Mouse (Mus musculus) heart, embryonic 16.5 days (tissue): ENCODE results near the gene Mgll. TPM values are rescaled to one million over a fixed set of nuclear protein-coding genes. Genes with fewer than 3 reads are reported as not detected.

ENCODE experiments used
- ATAC-seq: fragments of 200-750 bp; cut with Nextera tagmentation; replicated peaks from 2 replicates; pipeline ENCODE4 v1.8.0; 2017; ENCODE audit warnings: moderate number of reproducible peaks; ENCODE audit not compliant: insufficient read depth, low FRiP score; ENCODE audit errors: extremely low read depth
- H3K27ac ChIP-seq: fragments of 300-500 bp; sonication (generic); 2 replicates; pipeline ENCODE4 v1.5.1; 2014; ENCODE audit warnings: mild to moderate bottlenecking, low read length, control low read depth, moderate library complexity
- H3K27me3 ChIP-seq: fragments of 300-500 bp; sonication (generic); 2 replicates; pipeline ENCODE4 v1.6.1; 2014; ENCODE audit warnings: low read length, mixed read lengths; ENCODE audit not compliant: control insufficient read depth, insufficient read depth
- H3K36me3 ChIP-seq: fragments of 300-500 bp; sonication (generic); 2 replicates; pipeline ENCODE4 v1.6.1; 2014; ENCODE audit not compliant: control insufficient read depth, insufficient read depth
- H3K4me1 ChIP-seq: fragments of 300-500 bp; sonication (generic); 2 replicates; pipeline ENCODE4 v1.6.1; 2014; ENCODE audit warnings: low read length, mixed read lengths; ENCODE audit not compliant: control insufficient read depth, insufficient read depth
- H3K4me2 ChIP-seq: fragments of 300-500 bp; sonication (generic); 2 replicates; pipeline ENCODE4 v1.6.1; 2014; ENCODE audit warnings: low read depth, mild to moderate bottlenecking, control low read depth, low read length
- H3K4me3 ChIP-seq: fragments of 300-500 bp; sonication (generic); 2 replicates; pipeline ENCODE4 v1.5.1; 2014; ENCODE audit warnings: mild to moderate bottlenecking, control low read depth, low read length
- H3K9ac ChIP-seq: fragments of 300-500 bp; sonication (generic); 2 replicates; pipeline ENCODE4 v1.6.1; 2014; ENCODE audit warnings: low read length, control low read depth
- H3K9me3 ChIP-seq: fragments of 300-500 bp; sonication (generic); replicated peaks from 2 replicates; pipeline ENCODE4 v1.6.1; 2016; ENCODE audit warnings: low read length; ENCODE audit not compliant: control insufficient read depth
- WGBS: fragments of 180-500 bp; shearing (Covaris S2); extraction: QIAGEN DNeasy Blood & Tissue Kit; methylation state at CpG from one replicate; pipeline ENCODE4 v1.1.7; 2014; 5-methylcytosine and 5-hydroxymethylcytosine counted together
- polyA plus RNA-seq: library from polyadenylated mRNA; unstranded; fragments of >200 nt; fragmentation: Nextera tagmentation; extraction: Ambion mirVana; gene quantifications from 2 replicates; pipeline ENCODE4 v1.2.1, GENCODE M21; 2015

The Mgll gene
- polyA plus RNA-seq, 1 experiment from 2014 or later, result 54.0 TPM

DNA sequence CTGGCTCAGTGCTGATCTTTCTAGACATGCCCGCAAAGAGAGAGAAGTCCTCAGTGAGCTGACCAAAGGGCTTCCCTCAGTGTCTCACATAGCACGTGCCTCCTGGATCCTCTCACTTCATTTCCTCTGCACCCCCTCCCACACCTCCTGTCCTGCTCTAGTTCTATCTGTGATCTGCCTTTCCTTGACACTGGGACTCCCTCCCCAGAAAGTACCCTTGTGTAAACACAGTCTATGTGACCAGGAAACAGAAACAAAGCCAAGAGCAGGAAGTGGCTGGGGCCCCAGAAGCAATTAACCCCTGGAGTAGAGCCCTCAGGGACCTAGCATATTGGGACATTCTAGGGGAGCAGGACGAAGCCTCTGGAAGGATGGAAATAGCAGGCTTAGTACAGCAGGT lies 96.6 kb downstream of the Mgll start:
- H3K4me2 ChIP-seq, result no peak overlapping the region
- no peak overlapping the region for H3K4me3 ChIP-seq
- 0 out of 2 replicates have a peak, but pooled peaks cover 2% of the 10 kb centered on the region for H3K9me3 ChIP-seq
- ATAC-seq, result 0 out of 2 replicates have a peak, but pooled peaks have one; percentile 35
- H3K36me3 ChIP-seq, result no peaks in the 10 kb centered on the region
- H3K4me1 ChIP-seq, result peaks cover 9% of the 10 kb centered on the region; the same call in 1 of the 2 replicates
- 22% methylated on average over 3 of the region's 3 CpGs for WGBS
- no peaks in the 10 kb centered on the region for H3K27me3 ChIP-seq
- no peak overlapping the region for H3K9ac ChIP-seq
- H3K27ac ChIP-seq, result no peak overlapping the region

DNA sequence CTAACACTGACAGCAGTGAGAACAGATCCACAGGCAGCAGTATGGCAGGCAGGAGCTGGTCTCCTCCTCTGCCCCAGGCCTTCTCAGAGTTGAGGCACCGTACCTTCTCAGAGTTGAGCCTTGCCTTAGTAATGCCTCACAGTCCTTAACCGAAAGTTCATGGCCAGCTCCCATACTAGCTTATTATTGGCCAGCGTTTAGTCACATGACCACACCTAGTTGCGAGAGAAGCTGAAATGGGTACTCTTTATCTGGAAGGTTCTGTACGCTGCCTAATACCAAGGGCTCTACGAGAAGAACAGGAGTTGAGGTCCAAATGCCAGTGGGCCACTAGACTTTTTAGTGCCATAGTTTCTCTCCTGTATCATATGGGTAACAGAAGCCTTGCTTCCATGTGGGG lies 97.1 kb downstream of the Mgll start:
- Histone ChIP-seq H3K4me2 (no peak overlapping the region), H3K4me1 (peaks cover 9% of the 10 kb centered on the region; the same call in 1 of the 2 replicates), H3K9ac (no peak overlapping the region), H3K27ac (no peak overlapping the region), H3K27me3 (no peaks in the 10 kb centered on the region), H3K9me3 (0 out of 2 replicates have a peak, but pooled peaks cover 2% of the 10 kb centered on the region), H3K36me3 (no peaks in the 10 kb centered on the region), H3K4me3 (no peak overlapping the region)
- 0 out of 2 replicates have a peak, but pooled peaks have one; percentile 9 for ATAC-seq
- WGBS, result 91% methylated on average over 6 of the region's 6 CpGs

DNA sequence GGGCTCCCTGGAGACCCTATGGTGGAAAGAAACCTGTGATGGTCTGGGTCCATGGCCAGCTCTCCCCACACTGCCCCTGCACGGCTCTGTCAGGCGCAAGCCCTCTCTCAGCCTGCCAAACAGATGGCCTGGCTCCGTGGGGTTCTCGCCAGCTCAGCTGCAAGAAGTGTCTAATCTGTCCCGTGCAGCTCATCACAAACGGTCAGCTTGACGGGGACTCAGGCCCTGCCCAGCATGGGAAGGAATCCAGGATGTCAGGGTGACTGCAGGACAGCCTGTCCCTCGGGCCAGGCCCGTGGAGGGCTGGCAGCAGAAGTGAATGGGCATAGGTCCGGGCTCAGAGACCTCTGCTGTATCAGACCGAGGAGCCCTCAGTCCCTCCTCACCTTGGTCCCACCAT lies 97.7 kb downstream of the Mgll start:
- Histone ChIP-seq H3K27me3 (no peaks in the 10 kb centered on the region), H3K9me3 (0 out of 2 replicates have a peak, but pooled peaks cover 2% of the 10 kb centered on the region), H3K4me1 (peaks cover 14% of the 10 kb centered on the region; the same call in 1 of the 2 replicates), H3K27ac (no peak overlapping the region), H3K36me3 (no peaks in the 10 kb centered on the region), H3K4me2 (no peak overlapping the region), H3K4me3 (no peak overlapping the region), H3K9ac (no peak overlapping the region)
- WGBS, result 55% methylated on average over 11 of the region's 11 CpGs
- ATAC-seq, result 0 out of 2 replicates have a peak, but pooled peaks have one; percentile 39

DNA sequence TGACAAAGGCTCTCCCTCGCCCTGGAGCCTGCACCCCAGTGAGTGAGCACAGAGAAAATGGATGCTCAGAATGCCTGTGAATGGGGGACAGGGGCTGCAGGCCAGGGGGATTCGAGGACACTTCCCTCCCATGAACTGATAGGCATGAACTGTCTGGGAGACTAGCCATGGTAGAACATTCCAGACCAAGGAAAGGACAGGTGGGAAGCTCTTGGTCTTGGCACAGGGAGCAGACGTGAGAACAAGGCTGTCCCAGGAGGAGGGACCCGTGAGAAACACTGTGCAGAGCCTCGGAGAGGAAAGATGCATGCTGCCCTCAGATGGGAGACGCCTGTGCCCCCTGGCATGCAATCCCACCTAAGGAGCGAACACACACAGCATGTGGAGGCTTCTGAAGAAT lies 100.0 kb downstream of the Mgll start:
- H3K9me3 ChIP-seq, result 0 out of 2 replicates have a peak, but pooled peaks cover 2% of the 10 kb centered on the region
- 59% methylated on average over 7 of the region's 7 CpGs for WGBS
- no peaks in the 10 kb centered on the region for H3K27me3 ChIP-seq
- H3K27ac ChIP-seq, result no peak overlapping the region
- H3K4me1 ChIP-seq, result peaks cover 21% of the 10 kb centered on the region
- no peak overlapping the region for H3K4me3 ChIP-seq
- no peaks in the 10 kb centered on the region for H3K36me3 ChIP-seq
- H3K4me2 ChIP-seq, result no peak overlapping the region
- ATAC-seq, result no peak
- no peak overlapping the region for H3K9ac ChIP-seq

DNA sequence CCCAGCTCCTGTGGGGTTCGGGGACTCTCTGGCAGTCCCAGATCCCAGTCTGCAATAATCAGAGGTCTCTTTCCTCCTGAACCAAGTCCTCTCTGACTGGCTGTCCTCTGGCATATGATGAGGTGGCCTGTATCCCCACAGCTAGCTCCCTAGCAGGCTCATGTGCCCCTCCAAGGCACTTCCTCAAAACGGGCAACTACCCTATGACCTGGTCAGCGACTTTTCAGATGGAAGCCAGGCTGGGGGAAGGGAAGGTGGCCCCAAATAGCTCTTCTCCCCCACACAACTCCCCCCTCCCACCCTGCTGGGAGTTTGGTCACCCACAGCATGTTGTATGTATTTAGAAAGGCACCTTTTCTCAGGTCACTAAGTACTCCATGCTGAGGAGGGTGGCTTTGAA lies 101.9 kb downstream of the Mgll start:
- Histone ChIP-seq H3K36me3 (no peaks in the 10 kb centered on the region), H3K4me3 (no peak overlapping the region), H3K4me1 (peaks cover 15% of the 10 kb centered on the region), H3K9ac (no peak overlapping the region), H3K27ac (no peak overlapping the region), H3K27me3 (no peaks in the 10 kb centered on the region), H3K4me2 (no peak overlapping the region), H3K9me3 (no peaks in the 10 kb centered on the region)
- 55% methylated on average over 3 of the region's 3 CpGs for WGBS
- no peak for ATAC-seq

DNA sequence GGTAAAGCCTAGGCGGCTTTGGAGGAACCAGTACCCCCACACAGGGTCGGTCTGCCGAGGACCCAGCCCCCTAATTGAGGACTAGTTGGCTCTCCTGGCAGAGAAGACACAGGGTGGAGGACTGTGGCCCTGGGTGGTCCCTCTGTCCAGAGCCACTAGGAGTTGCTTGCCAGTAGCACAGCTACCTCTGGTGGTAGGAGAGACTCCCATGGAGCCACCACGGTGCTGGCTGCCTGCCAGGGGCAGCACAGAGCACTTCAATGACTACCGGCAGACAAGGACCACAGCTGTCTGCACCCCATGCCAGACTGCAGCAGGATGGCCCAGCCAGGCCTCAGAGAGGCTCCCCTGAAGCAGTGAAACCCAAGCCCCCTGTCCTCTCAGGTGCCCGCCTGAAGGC lies 102.3 kb downstream of the Mgll start:
- WGBS, result 28% methylated on average over 6 of the region's 6 CpGs
- Histone ChIP-seq H3K9me3 (no peaks in the 10 kb centered on the region), H3K4me2 (no peak overlapping the region), H3K4me3 (no peak overlapping the region), H3K4me1 (peaks cover 15% of the 10 kb centered on the region), H3K36me3 (no peaks in the 10 kb centered on the region), H3K27ac (no peak overlapping the region), H3K27me3 (no peaks in the 10 kb centered on the region), H3K9ac (no peak overlapping the region)
- ATAC-seq, result peak; percentile 63

DNA sequence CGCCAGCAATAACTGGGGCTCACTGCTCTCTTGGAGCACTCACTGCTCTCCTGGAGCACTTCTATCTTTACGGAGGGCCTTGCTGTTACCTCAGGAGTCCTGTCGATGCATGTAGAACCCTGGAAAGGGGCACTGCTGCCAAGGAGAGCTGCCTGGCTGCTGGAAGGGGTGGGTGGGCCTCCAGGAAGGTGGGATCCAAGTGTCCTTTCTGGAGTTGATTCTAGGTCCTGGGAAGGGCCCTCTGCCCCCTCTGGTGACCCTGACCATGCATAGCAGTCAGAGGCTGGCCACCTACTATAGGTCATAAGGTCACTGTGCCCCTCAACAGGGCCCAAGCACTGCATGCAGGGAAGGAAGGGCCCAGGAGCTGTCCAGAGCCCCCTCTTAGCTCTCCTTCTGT lies 102.8 kb downstream of the Mgll start:
- Histone ChIP-seq H3K27me3 (no peaks in the 10 kb centered on the region), H3K4me3 (no peak overlapping the region), H3K9ac (peak overlapping the region; percentile 9; the same call in 1 of the 2 replicates), H3K27ac (no peak overlapping the region), H3K4me2 (no peak overlapping the region), H3K4me1 (peaks cover 15% of the 10 kb centered on the region), H3K36me3 (no peaks in the 10 kb centered on the region), H3K9me3 (no peaks in the 10 kb centered on the region)
- WGBS, result 41% methylated on average over 3 of the region's 3 CpGs
- no peak for ATAC-seq

DNA sequence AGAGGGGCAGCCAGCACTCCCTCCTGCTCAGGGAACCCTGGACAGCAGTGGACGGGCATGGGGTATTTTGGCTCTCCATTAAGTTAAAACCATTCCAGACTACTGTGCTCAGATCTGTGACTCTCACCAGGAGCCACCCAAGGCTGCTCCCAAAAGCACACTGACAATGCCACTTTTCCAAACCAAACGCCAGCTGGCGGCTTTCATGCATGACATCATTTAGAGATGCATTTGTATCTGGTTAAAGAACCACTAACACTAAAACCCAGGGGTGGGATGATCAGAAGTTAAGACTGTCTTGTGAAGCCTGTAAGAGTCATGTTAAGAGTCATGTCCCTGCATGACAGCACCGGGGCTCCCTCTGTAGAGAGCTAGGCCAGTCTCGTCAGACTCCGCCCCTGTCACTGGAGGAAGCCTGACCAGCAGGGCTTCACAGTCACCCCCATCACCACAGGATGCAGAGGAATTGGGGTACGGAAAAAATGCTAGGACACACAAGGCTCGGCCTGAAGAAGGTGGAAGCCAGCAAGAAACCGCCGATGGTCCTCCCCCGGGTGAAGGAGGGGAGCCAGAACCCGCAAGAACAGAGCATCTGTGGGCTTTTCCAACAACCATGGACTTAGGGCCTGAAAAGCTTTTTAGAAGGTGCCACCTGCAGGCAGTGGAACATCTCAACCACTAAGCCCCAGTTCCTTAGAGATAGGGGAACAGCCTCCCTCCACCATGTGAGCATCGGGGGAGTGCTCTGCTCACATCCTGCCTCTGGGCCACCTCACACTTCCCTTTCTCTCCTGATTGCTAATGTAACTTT lies 103.4 kb downstream of the Mgll start:
- Histone ChIP-seq H3K9ac (peak overlapping the region; percentile 9; the same call in 1 of the 2 replicates), H3K9me3 (no peaks in the 10 kb centered on the region), H3K36me3 (no peaks in the 10 kb centered on the region), H3K27ac (no peak overlapping the region), H3K4me2 (no peak overlapping the region), H3K4me1 (peaks cover 12% of the 10 kb centered on the region), H3K27me3 (no peaks in the 10 kb centered on the region), H3K4me3 (no peak overlapping the region)
- 61% methylated on average over 13 of the region's 13 CpGs for WGBS
- ATAC-seq, result no peak

DNA sequence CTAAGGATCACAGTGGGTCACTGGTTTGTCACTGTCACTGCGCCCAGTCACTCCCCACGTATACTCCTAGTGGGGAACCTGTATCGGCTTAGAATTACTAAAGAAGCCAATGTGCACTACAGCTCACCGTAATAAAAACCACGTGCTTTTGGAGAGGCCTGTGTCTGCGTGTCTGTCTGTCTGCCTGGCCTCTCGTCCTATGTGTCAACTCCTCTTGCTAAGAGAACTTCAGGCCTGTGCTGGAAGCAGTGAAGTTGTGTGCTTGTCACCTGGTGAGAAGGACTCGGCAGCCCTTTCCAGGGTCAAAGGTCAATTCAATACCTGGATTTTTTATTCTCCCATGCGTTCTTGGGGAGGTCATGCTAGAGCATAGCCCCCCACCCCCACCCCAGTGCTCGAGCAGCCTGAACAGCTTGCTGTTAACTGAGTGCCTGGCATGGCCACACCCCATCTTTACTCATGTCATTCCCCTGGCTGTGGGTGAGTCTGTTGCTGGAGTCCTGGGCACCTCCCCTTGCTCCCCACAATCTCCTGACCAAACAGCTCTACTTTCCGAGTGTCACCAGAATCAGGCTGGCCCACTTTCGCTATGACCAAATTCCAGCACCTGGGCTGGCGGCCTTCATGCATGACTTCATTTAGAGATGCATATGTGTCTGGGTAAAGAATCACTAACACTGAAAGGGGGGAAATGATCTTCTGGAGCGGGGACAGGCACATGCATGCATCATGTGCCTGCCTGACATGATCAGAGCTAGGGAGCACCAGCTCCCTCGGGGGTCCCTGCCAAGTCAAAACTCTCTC lies 104.2 kb downstream of the Mgll start:
- Histone ChIP-seq H3K9ac (no peak overlapping the region), H3K4me3 (no peak overlapping the region), H3K4me2 (no peak overlapping the region), H3K4me1 (peaks cover 18% of the 10 kb centered on the region), H3K9me3 (no peaks in the 10 kb centered on the region), H3K27ac (no peak overlapping the region), H3K36me3 (no peaks in the 10 kb centered on the region), H3K27me3 (no peaks in the 10 kb centered on the region)
- ATAC-seq, result no peak
- 79% methylated on average over 15 of the region's 15 CpGs for WGBS
